Mouse (Mus musculus): Measurements from ENCODE around the gene Cox8c.

DNA sequence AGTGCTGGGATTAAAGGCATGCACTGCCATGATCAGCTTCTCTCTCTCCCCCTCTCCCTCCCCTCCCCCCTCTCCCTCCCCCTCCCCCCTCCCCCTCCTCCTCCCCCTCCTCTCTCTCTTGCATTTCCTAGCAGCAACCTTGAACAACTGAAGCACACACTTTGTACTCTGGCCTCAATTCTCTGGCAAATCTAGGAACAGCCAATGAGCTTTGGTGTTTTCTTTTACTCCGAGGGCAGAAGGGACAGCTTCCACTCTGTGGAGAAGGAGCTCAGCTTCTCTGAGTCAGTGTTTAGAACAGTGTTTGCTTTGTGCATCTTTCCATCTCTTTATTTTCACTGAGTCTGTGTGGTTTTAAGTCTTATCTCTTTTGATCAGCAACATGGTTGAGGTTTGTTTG, 36.8 kb downstream of the Cox8c start:
- TF ChIP-seq CTCF (IDR thresholded peaks at IDR 0.05; ENCODE audit: control insufficient read depth, insufficient read depth, insufficient read length) (no peak), CEBPB (IDR thresholded peaks at IDR 0.05; ENCODE audit: low read depth) (no peak), MAX (IDR thresholded peaks at IDR 0.05) (no peak), FOSL1 (IDR thresholded peaks at IDR 0.05; ENCODE audit: insufficient read depth, low read length, poor library complexity, severe bottlenecking) (no peak)
